Mouse (Mus musculus) bone marrow, adult 2 months (tissue): Measurements from ENCODE around the gene Asb8. TPM values are rescaled to one million over a fixed set of nuclear protein-coding genes. Genes with fewer than 3 reads are reported as not detected.

Experiments used
- H3K27ac ChIP-seq: fragments of 200-500 bp; 2 replicates; pipeline ENCODE4 v1.5.1; 2012; ENCODE audit warnings: low read depth, mild to moderate bottlenecking, control low read depth, inconsistent platforms, low read length; ENCODE audit not compliant: control insufficient read depth, poor library complexity, insufficient read depth
- H3K4me1 ChIP-seq: fragments of 200-500 bp; 2 replicates; pipeline ENCODE4 v1.6.1; 2011; ENCODE audit warnings: low read length; ENCODE audit not compliant: control insufficient read depth, insufficient read depth
- H3K4me3 ChIP-seq: fragments of 200-500 bp; replicated peaks from 2 replicates; pipeline ENCODE3; 2011; ENCODE audit warnings: mild to moderate bottlenecking, low read depth, low read length, control low read depth; ENCODE audit not compliant: control insufficient read depth
- CTCF ChIP-seq: fragments of 200-500 bp; IDR thresholded peaks from 2 replicates; pipeline ENCODE4 v1.5.1; 2011; ENCODE audit warnings: low read length, control low read depth; ENCODE audit not compliant: control insufficient read depth, insufficient read depth
- POLR2A ChIP-seq: fragments of 200-500 bp; IDR thresholded peaks from 2 replicates; pipeline ENCODE4 v1.6.1; 2011; ENCODE audit warnings: low read depth, mild to moderate bottlenecking, control low read depth, low read length, borderline replicate concordance; ENCODE audit not compliant: control insufficient read depth
- WGBS: fragments of 180-500 bp; shearing (Covaris S2); methylation state at CpG from one replicate; pipeline ENCODE4 v1.1.7; 2018; 5-methylcytosine and 5-hydroxymethylcytosine counted together
- polyA plus RNA-seq: library from polyadenylated mRNA; stranded (reverse); fragments of >200 nt; gene quantifications from 2 replicates; pipeline ENCODE4 v1.2.4, GENCODE M21; 2011; ENCODE audit warnings: low replicate concordance; ENCODE audit not compliant: missing spikeins, insufficient read depth, insufficient read length

Gene Asb8
- polyA plus RNA-seq, 1 experiment: 12.2 TPM

DNA sequence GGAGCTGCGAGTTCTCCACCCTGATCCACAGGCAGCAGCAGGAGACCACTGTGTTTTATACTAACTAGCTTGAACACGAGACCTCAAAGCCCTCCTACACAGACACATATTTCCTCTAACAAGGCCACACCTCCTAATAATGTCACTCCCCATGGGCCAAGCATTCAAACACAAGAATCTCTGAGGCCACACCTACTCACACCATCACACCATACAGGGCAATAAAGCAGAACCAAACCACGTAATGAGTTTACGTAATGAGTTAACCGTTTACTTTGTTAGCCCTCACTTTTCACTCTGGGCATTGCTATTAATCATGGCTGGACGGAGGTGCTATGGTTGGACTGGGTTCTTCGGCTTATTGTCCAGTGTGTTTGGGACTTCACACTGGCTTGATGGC, 25.7 kb downstream of the Asb8 start:
- Histone ChIP-seq H3K4me3 (no peak overlapping the region), H3K4me1 (no peaks in the 10 kb centered on the region; the same call in 1 of the 2 replicates), H3K27ac (no peak overlapping the region)
- WGBS: 55% methylated on average over 7 of the region's 7 CpGs
- TF ChIP-seq CTCF (no peak), POLR2A (no peak)

DNA sequence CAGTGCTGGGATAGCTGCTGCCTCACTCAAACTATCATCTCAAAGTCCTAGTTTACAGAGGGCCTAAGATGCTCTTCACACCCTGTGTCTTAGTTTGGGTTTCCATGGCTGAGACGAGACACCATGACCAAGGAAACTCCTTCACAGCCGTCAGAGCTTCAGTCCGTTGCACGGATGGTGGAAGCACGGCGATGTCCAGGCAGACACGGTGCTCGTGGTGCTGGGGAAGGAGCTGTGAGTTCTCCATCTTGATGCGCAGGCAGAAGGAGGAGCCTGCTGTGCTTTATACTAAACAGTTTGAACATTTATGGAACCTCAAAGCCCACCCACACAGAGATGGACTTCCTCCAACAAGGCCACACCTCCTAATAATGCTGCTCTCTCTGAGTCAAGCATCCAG, 28.6 kb downstream of the Asb8 start:
- 86% methylated on average over 9 of the region's 9 CpGs for WGBS

DNA sequence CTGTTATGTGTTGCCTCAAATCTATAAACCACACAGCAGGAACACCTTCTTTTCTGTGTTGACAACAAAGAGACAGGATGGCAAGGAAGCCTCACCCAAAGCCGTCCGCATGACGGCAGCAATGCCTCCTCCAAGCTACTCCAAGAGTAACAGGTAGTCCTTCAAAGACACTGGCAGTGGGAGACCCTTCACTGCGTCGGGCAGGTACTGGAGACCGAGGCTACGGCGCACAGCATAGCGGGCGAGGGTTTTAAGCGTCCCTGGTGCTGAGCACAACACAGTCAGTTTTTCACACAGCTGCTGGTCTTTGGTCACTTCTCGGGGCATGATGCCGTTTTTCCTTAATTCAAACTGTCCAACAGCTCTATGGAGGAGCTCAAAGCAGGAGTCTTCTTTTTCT, 29.8 kb downstream of the Asb8 start:
- H3K27ac ChIP-seq: no peak overlapping the region; the same call in 1 of the 2 replicates
- 93% methylated on average over 13 of the region's 13 CpGs for WGBS
- TF ChIP-seq POLR2A (no peak), CTCF (no peak)
- no peaks in the 10 kb centered on the region; the same call in 1 of the 2 replicates for H3K4me1 ChIP-seq
- no peak overlapping the region for H3K4me3 ChIP-seq

More for the DNA sequence above, 28.6 kb downstream of the Asb8 start:
- Histone ChIP-seq H3K4me3 (no peak overlapping the region), H3K27ac (no peak overlapping the region), H3K4me1 (no peaks in the 10 kb centered on the region; the same call in 1 of the 2 replicates)
- TF ChIP-seq CTCF (no peak), POLR2A (no peak)

DNA sequence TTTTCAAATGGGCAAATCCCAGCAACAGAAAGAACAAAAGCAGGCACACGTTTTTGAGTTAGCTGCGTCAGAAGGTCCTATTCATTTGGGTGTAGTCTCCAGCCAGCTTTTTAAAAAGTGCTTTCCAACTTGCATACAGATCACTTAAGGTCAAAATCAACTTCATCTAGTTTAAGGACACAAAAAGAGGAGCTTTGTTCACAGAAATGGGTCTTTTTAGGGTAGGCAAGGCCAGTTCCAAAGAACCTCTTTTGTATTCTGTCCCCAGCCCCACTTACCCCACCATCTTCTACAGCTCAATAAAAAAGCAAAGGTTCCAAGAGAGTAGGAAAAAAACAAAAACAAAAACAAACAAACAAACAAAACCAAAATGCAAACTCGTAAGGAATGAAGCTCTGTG, 30.8 kb downstream of the Asb8 start:
- H3K27ac ChIP-seq: no peak overlapping the region
- no peaks in the 10 kb centered on the region for H3K4me1 ChIP-seq
- H3K4me3 ChIP-seq: no peak overlapping the region
- TF ChIP-seq POLR2A: no peak
- no peak for TF ChIP-seq CTCF
- 76% methylated on average over 3 of the region's 3 CpGs for WGBS

DNA sequence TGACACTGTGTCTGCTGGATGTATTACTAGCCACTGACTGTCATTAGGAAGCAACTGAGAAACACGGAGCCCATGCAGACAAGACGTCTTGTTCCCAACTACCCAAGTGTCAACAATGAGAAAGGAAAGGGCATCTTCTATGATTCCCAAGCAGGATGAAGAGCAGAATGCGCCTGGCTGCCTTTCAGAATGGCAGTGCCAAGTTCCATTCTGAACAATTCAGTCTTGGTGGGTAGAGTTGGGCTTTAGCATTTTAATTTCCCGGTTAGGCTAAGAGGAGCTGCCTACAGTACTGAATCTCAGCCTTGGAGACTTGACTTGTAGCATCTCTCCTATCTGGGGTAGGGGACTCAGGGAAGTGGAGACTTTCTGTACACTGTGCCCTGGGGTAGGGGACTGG, 31.4 kb downstream of the Asb8 start:
- Histone ChIP-seq H3K4me1 (no peaks in the 10 kb centered on the region), H3K27ac (no peak overlapping the region), H3K4me3 (no peak overlapping the region)
- TF ChIP-seq CTCF (no peak), POLR2A (no peak)
- WGBS: 91% methylated on average over 4 of the region's 4 CpGs

DNA sequence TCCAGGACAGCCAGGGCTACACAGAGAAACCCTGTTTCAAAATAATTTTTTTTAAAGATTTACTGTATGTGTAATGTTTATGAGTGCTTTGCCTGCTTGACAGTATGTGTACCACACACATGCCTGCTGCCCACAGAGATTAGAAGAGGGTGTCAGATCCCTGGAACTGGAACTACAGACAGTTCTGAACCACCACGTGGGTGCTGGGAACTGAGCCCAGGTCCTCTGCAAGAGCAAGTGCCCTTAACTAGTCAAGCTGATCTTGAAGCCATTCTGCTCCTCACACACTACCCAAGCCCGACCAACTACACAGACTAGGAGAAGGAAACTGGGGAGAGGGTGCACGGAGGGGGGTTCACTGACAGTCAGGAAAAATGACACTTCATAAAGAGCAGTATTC, 32.0 kb downstream of the Asb8 start:
- no peak for TF ChIP-seq CTCF
- TF ChIP-seq POLR2A: no peak
- Histone ChIP-seq H3K4me3 (no peak overlapping the region), H3K4me1 (no peaks in the 10 kb centered on the region), H3K27ac (no peak overlapping the region)
- WGBS: 82% methylated on average over 3 of the region's 3 CpGs

DNA sequence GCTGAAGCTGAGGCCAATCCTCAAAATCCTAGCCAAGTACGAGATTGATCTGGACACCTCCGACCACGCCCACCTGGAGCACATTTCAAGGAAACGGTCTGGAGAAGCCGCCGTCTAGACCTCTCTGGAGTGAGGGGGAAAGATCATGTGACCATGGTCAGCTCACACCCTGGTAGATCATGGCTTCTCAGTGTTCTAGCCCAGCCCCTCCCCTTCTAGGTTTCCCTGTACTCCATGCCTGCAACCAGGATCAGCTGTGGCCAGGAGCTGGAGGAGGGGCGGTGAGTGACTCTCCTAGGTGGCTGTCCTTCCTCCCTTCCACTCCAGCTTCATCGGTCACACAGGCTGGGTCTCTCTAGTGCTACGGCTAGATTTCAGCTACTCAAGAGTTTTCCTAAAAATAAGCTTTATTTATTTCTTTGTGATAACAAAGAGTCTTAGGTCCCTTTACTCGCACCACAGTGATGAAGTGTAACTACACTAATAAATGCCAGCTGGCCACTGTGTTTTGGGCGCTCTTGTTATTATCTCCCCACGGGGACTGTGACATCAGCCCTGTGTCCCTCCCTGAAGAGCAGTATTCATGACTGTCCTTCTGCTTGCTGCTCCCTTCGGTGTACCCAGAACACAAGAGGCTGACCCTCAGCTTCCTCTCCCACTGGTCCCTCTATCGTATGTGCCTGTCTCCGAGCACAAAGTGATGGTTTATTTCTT, 33.3 kb downstream of the Asb8 start:
- H3K4me3 ChIP-seq: no peak overlapping the region
- TF ChIP-seq POLR2A (no peak), CTCF (no peak)
- 91% methylated on average over 15 of the region's 15 CpGs for WGBS

DNA sequence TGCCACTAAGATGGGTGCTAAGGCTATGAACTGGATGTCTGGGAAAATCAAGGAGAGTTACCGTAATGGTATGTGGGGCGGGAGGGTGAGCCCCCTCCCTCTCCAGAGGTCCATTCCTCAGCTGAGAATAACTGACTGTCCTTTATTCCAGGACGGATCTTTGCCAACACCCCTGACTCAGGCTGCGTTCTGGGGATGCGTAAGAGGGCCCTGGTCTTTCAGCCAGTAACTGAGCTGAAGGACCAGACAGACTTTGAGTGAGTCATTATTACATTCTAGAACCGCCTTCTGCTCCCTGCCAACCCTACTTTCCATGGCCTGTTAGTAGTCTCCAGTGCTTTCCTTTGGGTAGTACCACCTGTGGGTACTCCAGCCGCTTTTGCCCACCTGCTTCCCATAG, 34.0 kb downstream of the Asb8 start:
- WGBS: 89% methylated on average over 7 of the region's 7 CpGs
- no peak for TF ChIP-seq POLR2A
- no peak for TF ChIP-seq CTCF
- Histone ChIP-seq H3K4me3 (no peak overlapping the region), H3K4me1 (no peaks in the 10 kb centered on the region), H3K27ac (no peak overlapping the region)

More for the DNA sequence above, 33.3 kb downstream of the Asb8 start:
- no peaks in the 10 kb centered on the region for H3K4me1 ChIP-seq
- H3K27ac ChIP-seq: no peak overlapping the region

DNA sequence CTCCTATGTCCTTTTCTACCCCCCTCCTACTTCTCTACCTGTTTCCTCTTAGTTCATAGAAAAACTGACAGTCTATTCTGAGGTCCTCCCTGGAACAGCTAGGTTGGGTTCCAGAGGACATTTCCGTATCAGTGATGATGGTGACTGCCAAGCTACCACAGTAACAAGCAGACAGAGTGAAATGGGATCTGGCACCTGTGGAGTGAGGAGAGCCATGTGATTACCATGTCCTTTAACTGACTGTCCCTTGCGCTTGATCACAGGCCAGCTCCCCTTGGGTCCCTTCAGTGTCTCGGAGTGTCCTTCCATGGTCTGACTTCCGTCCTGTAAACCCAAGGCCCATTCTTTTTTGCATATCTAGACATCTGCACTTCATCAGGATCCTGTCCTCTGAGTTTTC, 34.4 kb downstream of the Asb8 start:
- H3K27ac ChIP-seq: no peak overlapping the region
- H3K4me3 ChIP-seq: no peak overlapping the region
- TF ChIP-seq POLR2A (no peak), CTCF (no peak)
- WGBS: 97% methylated on average over 4 of the region's 4 CpGs
- H3K4me1 ChIP-seq: no peaks in the 10 kb centered on the region
